Mouse (Mus musculus) heart, adult 8-10 months (tissue): Measurements from ENCODE around the gene Sh2d2a. TPM values are rescaled to one million over a fixed set of nuclear protein-coding genes. Genes with fewer than 3 reads are reported as not detected.
"Not testable (repeated sequence)": the region's sequence is repeated elsewhere in the genome, so short reads cannot be mapped to it uniquely, and the experiment has no call there.

ENCODE experiments used
- DNase-seq: peaks from one replicate; pipeline ENCODE4 v3.0.0; 2022; ENCODE audit warnings: low spot score
- total RNA-seq, 4 experiments: library from RNA; stranded (reverse); gene quantifications; 2 replicates each; pipeline ENCODE4 v1.2.4; 2022

Sh2d2a gene
- total RNA-seq, 4 experiments from 2014 or later, result 0.06 to 0.16 TPM; not detected in 2

- peak; percentile 25 for DNase-seq
These were observed 9.4 kb downstream of the Sh2d2a start for GRCm38 (mm10) chr3:87855936-87856335.

GRCm38 (mm10) chr3:87857666-87858065 lies 11.1 kb downstream of the Sh2d2a start:
- no peak for DNase-seq

GRCm38 (mm10) chr3:87859813-87860212 lies 13.3 kb downstream of the Sh2d2a start:
- peak; percentile 66 for DNase-seq

- not testable (repeated sequence) for DNase-seq
These were observed 17.6 kb downstream of the Sh2d2a start for GRCm38 (mm10) chr3:87864111-87864510.

- no peak for DNase-seq
These were observed 31.2 kb downstream of the Sh2d2a start for GRCm38 (mm10) chr3:87877730-87878129.

GRCm38 (mm10) chr3:87884291-87884690 lies 37.7 kb downstream of the Sh2d2a start:
- DNase-seq, result no peak

GRCm38 (mm10) chr3:87884708-87885251 lies 38.2 kb downstream of the Sh2d2a start:
- DNase-seq, result no peak

GRCm38 (mm10) chr3:87885281-87886003 lies 38.9 kb downstream of the Sh2d2a start, which contains the start of gene Prcc:
Gene Prcc, minus strand, starts transcription at chr3:87885608.
- peak; percentile 99 for DNase-seq

GRCm38 (mm10) chr3:87886004-87886365 lies 39.4 kb downstream of the Sh2d2a start:
- DNase-seq, result no peak

GRCm38 (mm10) chr3:87886416-87886815 lies 39.9 kb downstream of the Sh2d2a start:
- no peak for DNase-seq

- DNase-seq, result not testable (repeated sequence)
These were observed 40.8 kb downstream of the Sh2d2a start for GRCm38 (mm10) chr3:87887400-87887799.

GRCm38 (mm10) chr3:87891481-87891880 lies 44.9 kb downstream of the Sh2d2a start:
- DNase-seq, result no peak

- DNase-seq, result no peak
These were observed 46.9 kb downstream of the Sh2d2a start for GRCm38 (mm10) chr3:87893367-87893905.

GRCm38 (mm10) chr3:87899266-87899665 lies 52.7 kb downstream of the Sh2d2a start:
- no peak for DNase-seq

- no peak for DNase-seq
These were observed 53.2 kb downstream of the Sh2d2a start for GRCm38 (mm10) chr3:87899776-87900175.

- DNase-seq, result no peak
These were observed 54.6 kb downstream of the Sh2d2a start for GRCm38 (mm10) chr3:87901036-87901624.

GRCm38 (mm10) chr3:87901959-87902358 lies 55.4 kb downstream of the Sh2d2a start:
- DNase-seq, result not testable (repeated sequence)

- DNase-seq, result no peak
These were observed 57.3 kb downstream of the Sh2d2a start for GRCm38 (mm10) chr3:87903821-87904220.
